Mouse (Mus musculus): Measurements from ENCODE around the gene Runx2.

The Runx2 gene

GRCm38 (mm10) chr17:44768522-44768921 lies 46.1 kb downstream of the Runx2 start:
- no peak for DNase-seq (ENCODE audit: low read depth, low spot score)

DNA sequence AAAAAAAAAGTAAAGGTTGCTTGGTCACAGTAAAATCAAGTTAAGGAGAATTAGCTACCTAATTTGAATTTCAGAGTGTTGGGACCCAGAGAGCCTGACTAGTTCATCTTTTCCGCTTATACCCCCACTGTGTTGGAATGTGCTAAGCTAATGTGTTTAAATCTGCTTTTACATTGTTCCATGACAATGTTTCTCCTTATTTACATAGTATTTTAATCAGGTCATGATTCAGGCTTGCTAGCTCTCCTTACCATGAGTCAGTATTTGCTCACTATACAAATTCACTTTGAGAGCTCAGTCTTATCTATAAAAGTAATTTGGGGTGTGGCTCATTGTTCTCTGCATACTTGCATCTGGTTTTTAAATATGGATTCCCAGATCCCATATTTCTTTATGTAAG lies 47.2 kb downstream of the Runx2 start:
- no peak for DNase-seq (ENCODE audit: low read depth, low spot score)

DNA sequence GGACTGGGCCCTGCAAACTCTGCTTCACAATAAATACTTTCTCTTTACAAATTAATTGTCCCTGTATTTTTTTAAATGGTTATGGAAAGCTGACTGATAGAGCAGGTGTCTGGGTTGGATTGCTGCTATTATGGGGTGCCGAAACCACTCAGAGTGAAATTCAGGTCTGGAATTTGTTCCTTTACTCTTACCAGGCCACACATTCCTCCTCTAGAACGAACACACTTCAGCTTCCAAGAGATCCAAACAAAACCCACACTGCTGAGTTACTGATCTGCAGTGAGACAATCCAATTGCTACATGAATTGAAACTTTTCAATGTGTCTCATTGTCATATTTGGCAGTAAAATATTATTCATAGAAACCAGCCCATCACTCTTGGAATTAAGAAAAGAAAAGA lies 47.6 kb downstream of the Runx2 start:
- no peak for DNase-seq (ENCODE audit: low read depth, low spot score)

GRCm38 (mm10) chr17:44766318-44766717 lies 48.3 kb downstream of the Runx2 start:
- DNase-seq (ENCODE audit: low read depth, low spot score), result no peak

GRCm38 (mm10) chr17:44745378-44745777 lies 69.2 kb downstream of the Runx2 start:
- no peak for DNase-seq (ENCODE audit: low read depth, low spot score)

DNA sequence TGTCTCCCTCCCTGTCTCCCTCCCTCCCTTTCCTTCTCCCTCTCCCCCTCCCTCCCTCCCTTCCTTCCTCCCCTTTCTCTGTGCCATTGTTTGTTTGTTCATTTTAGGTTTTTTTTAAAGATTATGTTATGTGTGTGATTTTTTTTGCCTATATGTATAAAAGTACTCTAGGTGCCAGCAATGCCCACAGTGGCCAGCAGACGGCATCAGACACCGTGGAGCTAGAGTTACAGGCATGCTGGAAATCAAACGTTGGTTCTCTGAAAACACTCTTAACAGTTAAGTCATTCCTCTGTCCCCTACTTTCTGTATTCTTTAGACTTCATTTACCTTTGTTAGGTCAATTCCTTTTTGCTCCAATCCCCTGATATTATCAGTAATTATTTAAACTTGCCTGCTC lies 70.8 kb downstream of the Runx2 start:
- DNase-seq (ENCODE audit: low read depth, low spot score), result no peak

DNA sequence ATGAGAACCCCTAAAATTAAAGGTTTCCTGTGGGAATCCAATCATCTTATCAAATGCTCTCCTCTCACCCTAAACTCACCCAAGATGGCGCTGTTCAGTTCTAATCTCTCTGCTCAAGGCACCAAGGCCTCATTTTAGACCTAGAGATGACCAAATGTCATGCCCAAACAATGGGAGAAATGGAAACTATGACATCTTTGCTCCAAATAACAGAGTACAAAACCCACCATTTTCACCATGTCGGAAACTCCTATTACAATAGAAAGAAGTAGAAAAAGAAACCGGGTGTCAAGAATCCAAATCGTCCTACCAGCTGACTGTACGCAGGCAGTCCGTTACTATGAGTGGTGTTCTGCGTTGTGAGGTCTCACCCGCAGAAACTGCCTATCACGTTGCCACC lies 72.4 kb downstream of the Runx2 start:
- DNase-seq (ENCODE audit: low read depth, low spot score), result no peak

- no peak for DNase-seq (ENCODE audit: low read depth, low spot score)
Observed at GRCm38 (mm10) chr17:44738121-44738637, 76.4 kb downstream of the Runx2 start.

GRCm38 (mm10) chr17:44737275-44738120 lies 77.1 kb downstream of the Runx2 start:
- no peak for DNase-seq (ENCODE audit: low read depth, low spot score)

- DNase-seq (ENCODE audit: low read depth, low spot score), result no peak
Observed at GRCm38 (mm10) chr17:44735991-44736561, 78.5 kb downstream of the Runx2 start.

DNA sequence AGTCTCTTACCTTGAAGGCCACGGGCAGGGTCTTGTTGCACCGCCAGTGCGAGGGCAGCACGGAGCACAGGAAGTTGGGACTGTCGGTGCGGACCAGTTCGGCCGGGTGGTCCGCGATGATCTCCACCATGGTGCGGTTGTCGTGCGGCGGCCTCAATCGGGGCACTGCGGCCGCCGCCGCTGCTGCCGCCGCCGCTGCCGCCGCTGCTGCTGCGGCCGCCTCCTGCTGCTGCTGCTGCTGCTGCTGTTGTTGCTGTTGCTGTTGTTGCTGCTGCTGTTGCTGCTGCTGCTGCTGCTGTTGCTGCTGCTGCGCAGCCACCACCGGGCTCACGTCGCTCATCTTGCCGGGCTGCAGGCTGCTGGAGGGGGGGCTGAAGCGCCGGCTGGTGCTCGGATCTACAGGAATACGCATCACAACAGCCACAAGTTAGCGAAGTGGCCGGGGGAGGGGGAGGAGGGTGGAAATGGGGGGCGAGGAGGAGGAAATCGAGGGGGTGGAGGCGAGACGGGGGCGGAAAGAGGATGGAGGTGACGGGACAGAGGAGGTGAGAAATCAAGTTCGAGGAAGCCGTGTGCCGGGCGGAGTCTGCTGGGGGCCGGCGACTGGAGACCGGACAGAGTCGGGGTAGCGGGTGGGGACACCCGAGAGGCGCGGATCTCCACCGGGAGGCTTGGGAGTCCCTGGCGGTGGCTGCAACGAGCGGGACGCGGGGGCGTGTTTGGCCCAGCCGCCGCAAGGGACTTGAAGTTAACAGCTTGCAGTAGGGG lies 79.2 kb downstream of the Runx2 start:
- DNase-seq (ENCODE audit: low read depth, low spot score), result no peak

DNA sequence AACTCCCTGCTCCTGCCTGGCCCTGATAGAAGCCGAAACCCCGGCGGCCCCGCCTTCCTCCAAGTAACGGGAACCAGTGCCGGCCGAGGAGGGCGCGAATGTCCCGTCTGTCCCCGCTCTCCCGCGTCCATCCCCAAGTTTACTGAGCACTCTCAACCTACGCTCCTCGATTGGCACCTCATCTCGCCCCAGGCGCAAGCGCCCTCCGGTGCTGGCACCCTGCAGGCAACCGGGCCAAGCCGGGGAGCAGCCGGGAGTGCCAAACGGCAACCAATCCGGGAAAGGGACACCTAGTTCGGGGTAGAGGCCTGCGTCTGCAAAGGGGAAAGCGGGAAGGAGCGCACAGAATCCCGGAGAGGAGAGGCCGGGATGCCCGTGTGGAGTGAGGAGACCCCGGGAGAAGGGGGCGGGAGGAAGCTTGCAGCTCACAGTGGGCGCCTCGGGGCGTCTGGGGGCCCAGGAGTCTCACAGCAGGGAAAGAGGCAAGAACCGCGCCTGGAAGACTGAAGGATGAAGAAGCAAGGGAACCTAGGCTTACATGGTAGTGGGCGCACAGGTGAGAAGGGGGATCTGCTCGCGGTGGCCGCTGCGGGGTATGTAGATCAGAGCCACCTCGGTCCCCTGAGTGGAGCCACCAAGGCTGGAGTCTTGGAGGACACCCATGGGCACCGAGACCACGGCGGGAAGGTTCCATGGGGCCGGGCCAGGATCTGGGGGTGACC lies 79.9 kb downstream of the Runx2 start:
- DNase-seq (ENCODE audit: low read depth, low spot score), result no peak

DNA sequence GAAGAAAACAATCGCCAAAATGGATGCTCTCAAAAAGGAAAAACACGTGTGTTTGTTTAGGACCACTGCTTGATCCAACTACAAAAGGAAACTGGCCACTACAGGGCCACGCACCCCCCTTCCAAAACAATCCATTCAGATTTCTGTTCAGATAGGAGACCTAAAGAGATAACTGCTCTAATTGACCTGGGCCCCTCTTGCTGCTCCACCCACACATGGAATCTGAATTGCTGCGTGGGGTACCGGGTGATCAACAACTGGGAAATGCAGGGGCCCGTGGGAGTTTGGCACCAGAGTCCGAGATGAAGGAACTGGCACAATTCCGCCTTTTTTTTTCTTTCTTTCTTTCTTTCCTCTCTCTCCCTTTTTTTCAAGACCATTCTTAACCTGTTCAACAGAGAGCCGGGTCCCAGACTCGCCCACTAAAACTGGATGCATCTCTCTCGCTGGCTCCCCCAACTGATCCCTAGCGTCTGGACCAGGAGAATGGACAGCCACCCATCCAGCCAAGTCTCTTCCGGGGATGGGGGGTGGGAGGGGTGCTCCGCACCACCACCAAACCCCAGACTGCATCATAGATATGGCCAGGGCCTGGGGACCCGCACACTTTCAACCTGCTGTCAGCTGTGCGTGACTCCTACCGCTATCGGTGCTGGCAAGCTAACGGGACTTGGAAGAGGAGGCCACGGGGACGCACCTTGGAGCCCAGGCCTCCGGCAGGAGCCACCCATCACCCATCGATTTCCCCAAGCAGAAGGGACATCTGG lies 80.9 kb downstream of the Runx2 start:
- DNase-seq (ENCODE audit: low read depth, low spot score), result no peak

DNA sequence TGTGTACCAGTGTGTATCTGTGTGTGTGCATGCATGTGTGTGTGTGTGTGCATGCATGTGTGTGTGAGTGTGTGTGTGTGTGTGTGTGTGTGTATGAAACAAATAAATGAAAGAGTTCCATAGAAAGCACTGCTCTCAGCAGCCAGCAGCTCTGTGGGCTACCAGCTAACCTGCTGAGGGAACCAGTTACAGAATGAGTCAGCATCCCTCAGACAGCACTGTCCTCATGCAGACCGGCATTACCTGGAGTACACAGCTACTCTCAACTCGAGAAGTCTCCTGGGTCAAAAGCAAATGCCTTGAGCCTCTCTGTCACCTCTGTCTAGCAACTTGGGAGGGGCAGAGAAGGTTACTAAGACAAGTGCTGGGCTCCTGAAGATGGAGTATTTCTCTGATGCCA lies 86.1 kb downstream of the Runx2 start:
- no peak for DNase-seq (ENCODE audit: low read depth, low spot score)

GRCm38 (mm10) chr17:44727675-44728074 lies 86.9 kb downstream of the Runx2 start:
- DNase-seq (ENCODE audit: low read depth, low spot score), result no peak

DNA sequence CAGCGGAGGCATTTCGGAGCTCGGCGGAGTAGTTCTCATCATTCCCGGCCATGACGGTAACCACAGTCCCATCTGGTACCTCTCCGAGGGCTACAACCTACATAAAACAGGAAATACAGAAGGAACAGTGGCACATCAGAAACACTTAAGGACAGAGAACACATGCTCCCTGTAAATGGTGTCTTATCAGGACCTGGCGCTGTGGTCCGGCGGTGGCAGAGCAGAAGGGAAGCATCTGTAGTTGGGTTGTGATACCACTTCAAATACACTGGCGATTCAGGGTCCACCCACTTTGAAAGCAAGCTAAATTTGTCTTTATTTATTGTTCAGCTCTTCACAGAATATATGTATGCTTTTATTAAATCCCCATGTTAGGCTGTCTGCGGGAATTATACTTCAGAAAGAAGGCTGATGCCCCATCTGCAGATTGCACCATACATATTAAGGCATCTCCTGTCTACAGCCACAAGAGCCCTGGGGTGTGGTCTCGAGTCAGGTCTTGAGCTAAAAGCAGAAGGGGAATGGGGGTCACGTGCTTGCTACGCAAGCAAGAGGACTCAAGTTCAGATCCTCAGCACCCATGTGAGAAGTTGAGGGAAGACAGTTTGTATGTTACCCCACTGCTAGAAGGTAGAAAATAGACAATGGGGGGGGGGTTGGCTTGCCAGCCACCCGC lies 89.7 kb downstream of the Runx2 start:
- DNase-seq (ENCODE audit: low read depth, low spot score), result no peak

GRCm38 (mm10) chr17:44724255-44724654 lies 90.3 kb downstream of the Runx2 start:
- no peak for DNase-seq (ENCODE audit: low read depth, low spot score)

- no peak for DNase-seq (ENCODE audit: low read depth, low spot score)
Observed at GRCm38 (mm10) chr17:44722103-44722792, 92.3 kb downstream of the Runx2 start.

DNA sequence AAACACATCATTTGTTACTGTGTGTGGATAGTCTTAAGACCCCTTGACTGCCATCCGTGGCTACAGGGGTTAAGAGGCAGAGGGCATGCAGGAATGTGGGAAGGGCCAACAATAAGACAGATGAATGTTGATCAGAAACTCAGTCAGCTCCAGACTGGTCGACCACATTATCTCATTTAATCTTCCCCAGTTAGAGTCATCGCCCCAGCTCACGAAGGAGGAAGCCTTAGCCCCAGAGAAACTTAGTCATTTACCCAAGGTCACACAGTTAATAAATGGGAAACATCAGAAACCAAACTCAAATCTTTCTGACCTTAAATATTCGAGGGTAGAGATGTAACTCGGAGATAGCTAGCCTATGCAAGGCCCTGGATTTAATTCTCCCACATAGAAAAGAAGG lies 96.0 kb downstream of the Runx2 start:
- no peak for DNase-seq (ENCODE audit: low read depth, low spot score)

- no peak for DNase-seq (ENCODE audit: low read depth, low spot score)
Observed at GRCm38 (mm10) chr17:44718036-44718435, 96.6 kb downstream of the Runx2 start.

Measured in embryo, embryonic 11.5 days (tissue).